ENCODE assay signal across 15 mouse cellular contexts in genomic region chr15:69551012-69551411, GRCm38 (mm10).
"Had no signal": no experiment of that assay in that cellular context is flagged by ENCODE, and none has a peak within 500 bp of the region (broad histone marks: within the 10 kb centered on the region; RNA-seq: fewer than 3 reads in every experiment).

No protein-coding gene starts in this region.

- DNase-seq: kidney, postnatal 4 days; lung, adult 2 months; lung, postnatal 36 days; retina, postnatal 1 day; right cerebral cortex, postnatal 25 days; thymus, postnatal 36 days had no signal

- ATAC-seq: intestine, embryonic 15.5 days; lung, postnatal 0 days; midbrain, embryonic 16.5 days had no signal

- H3K9me3 ChIP-seq: intestine, embryonic 15.5 days; limb, embryonic 13.5 days; liver, embryonic 15.5 days; midbrain, embryonic 10.5 days; neural tube, embryonic 13.5 days had no signal

- H3K9ac ChIP-seq: intestine, embryonic 15.5 days; limb, embryonic 13.5 days; liver, embryonic 15.5 days; neural tube, embryonic 13.5 days had no signal

- H3K27ac ChIP-seq: intestine, embryonic 15.5 days; layer of hippocampus, adult 2 months; limb, embryonic 13.5 days; liver, embryonic 15.5 days; midbrain, embryonic 10.5 days; neural tube, embryonic 13.5 days had no signal

- H3K27me3 ChIP-seq: intestine, embryonic 15.5 days; limb, embryonic 13.5 days; liver, embryonic 15.5 days; neural tube, embryonic 13.5 days had no signal

- H3K4me3 ChIP-seq: intestine, embryonic 15.5 days; layer of hippocampus, adult 2 months; limb, embryonic 13.5 days; liver, embryonic 15.5 days; midbrain, embryonic 10.5 days; neural tube, embryonic 13.5 days had no signal

- H3K4me2 ChIP-seq: intestine, embryonic 15.5 days; limb, embryonic 13.5 days; liver, embryonic 11.5 days; liver, embryonic 15.5 days; neural tube, embryonic 13.5 days had no signal

- H3K36me3 ChIP-seq: intestine, embryonic 15.5 days; limb, embryonic 13.5 days; liver, embryonic 15.5 days; midbrain, embryonic 10.5 days; neural tube, embryonic 13.5 days had no signal

- H3K4me1 ChIP-seq: intestine, embryonic 15.5 days; limb, embryonic 13.5 days; liver, embryonic 15.5 days; neural tube, embryonic 13.5 days had no signal
